In the genomic region with DNA sequence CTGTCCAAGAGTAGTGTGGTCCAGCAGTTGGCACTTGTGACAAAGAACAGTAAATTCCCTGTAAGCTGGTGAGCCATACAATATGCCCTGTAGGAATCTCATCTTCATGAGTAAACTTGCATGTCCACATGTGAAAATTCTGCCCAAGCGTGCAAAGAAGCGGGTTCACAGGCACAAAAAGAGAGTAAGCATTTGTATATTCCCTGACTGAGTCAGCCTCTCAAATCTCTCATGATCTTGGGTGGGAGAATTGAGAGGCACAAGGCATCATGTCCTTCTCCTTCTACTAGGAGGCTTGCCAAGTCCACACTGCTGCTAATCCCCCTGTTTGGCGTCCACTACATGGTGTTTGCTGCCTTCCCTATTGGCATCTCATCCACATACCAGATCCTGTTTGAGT, we compare ENCODE assay signal across 15 mouse cellular contexts.
"Had no signal": no experiment of that assay in that cellular context is flagged by ENCODE, and none has a peak within 500 bp of the region (broad histone marks: within the 10 kb centered on the region; RNA-seq: fewer than 3 reads in every experiment).

No protein-coding gene starts in this region.

- H3K4me1 ChIP-seq: neural tube, embryonic 12.5 days; stomach, embryonic 15.5 days had no signal

- H3K9me3 ChIP-seq: midbrain, embryonic 13.5 days; midbrain, embryonic 15.5 days; neural tube, embryonic 12.5 days; stomach, embryonic 15.5 days had no signal

- DNase-seq: lung, adult 18-20 months; lung, embryonic 14.5 days; lung, postnatal 10 days; lung, postnatal 4 days; right cerebral cortex, postnatal 14 days; thymus, adult 2 months; thymus, postnatal 25 days; thymus, postnatal 4 days had no signal

- H3K9ac ChIP-seq: lung, embryonic 14.5 days; midbrain, embryonic 13.5 days; midbrain, embryonic 15.5 days; neural tube, embryonic 12.5 days; stomach, embryonic 15.5 days had no signal

- H3K27me3 ChIP-seq: midbrain, embryonic 13.5 days; midbrain, embryonic 15.5 days; neural tube, embryonic 12.5 days; stomach, embryonic 15.5 days had no signal

- H3K4me3 ChIP-seq: megakaryocyte, embryonic 14.5 days; midbrain, embryonic 13.5 days; midbrain, embryonic 15.5 days; neural tube, embryonic 12.5 days; stomach, embryonic 15.5 days had no signal

- H3K27ac ChIP-seq: midbrain, embryonic 13.5 days; midbrain, embryonic 15.5 days; neural tube, embryonic 12.5 days; stomach, embryonic 15.5 days; stomach, postnatal 0 days had no signal

- H3K4me2 ChIP-seq: lung, embryonic 14.5 days; midbrain, embryonic 11.5 days; midbrain, embryonic 13.5 days; midbrain, embryonic 15.5 days; neural tube, embryonic 12.5 days; stomach, embryonic 15.5 days had no signal

- H3K36me3 ChIP-seq: midbrain, embryonic 13.5 days; midbrain, embryonic 15.5 days; neural tube, embryonic 12.5 days; stomach, embryonic 15.5 days had no signal

- ATAC-seq: midbrain, embryonic 13.5 days; midbrain, embryonic 15.5 days had no signal
